Mouse (Mus musculus) heart, adult 2 months (tissue): ENCODE results near the gene Ndufs8.
"Not testable (repeated sequence)": the region's sequence is repeated elsewhere in the genome, so short reads cannot be mapped to it uniquely, and the experiment has no call there.

Experiments
- CTCF ChIP-seq: fragments of 200-600 bp; IDR thresholded peaks from 2 replicates; pipeline ENCODE4 v1.8.1; 2022; ENCODE audit warnings: antibody characterized with exemption, mild to moderate bottlenecking, moderate library complexity
- EP300 ChIP-seq: fragments of 200-500 bp; IDR thresholded peaks from 2 replicates; pipeline ENCODE4 v1.6.1; 2011; ENCODE audit warnings: low read depth, low read length, control low read depth; ENCODE audit not compliant: insufficient read depth
- POLR2A ChIP-seq: fragments of 200-500 bp; IDR thresholded peaks from 2 replicates; pipeline ENCODE4 v1.6.1; 2011; ENCODE audit warnings: mild to moderate bottlenecking, low read depth, low read length, control low read depth; ENCODE audit not compliant: insufficient read depth

DNA sequence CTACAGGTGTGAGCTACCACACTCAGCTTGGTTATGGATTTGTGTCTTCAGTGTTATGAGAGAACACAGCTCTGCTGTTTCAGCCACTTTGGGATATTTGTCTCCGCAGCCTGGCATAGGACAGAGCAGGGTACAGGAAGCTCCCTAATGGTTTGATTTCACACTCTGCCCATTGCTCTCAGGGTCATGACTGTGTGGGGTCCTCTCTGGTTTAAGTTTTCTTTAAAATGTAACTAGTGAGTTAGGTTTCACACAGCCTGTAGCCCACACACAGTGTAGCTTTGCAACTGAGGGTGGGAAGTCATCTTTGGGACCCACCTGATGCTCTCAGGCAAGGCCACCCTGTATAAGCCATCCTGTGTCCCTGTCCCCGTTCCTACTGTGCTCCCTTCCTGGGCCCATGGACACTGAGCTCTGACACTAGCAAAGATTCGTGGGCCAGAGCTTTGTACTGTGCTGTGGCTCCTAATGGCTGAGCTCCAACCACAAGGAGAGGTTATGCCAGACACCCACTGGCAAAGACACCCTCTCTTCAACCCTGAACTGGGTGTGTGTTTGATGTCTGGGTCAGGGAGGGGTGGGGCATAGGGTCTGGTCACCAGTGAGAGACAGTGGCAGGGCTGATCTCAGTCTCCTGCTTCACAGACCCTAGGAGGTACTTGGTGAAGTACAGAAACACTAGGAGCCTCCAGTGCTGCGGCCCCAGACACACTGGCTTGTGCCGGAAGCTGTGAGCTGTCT, 44.9 kb upstream of the Ndufs8 start:
- TF ChIP-seq CTCF, POLR2A, EP300: not testable (repeated sequence)
